Comparison of ENCODE assay signal across 17 mouse cellular contexts in genomic region chr17:62248011-62248410, GRCm38 (mm10).
"Had no signal": no experiment of that assay in that cellular context is flagged by ENCODE, and none has a peak within 500 bp of the region (broad histone marks: within the 10 kb centered on the region; RNA-seq: fewer than 3 reads in every experiment).

No protein-coding gene starts in this region.

- H3K36me3 ChIP-seq: liver, embryonic 12.5 days; neural tube, embryonic 13.5 days; neural tube, embryonic 15.5 days had no signal

- H3K27me3 ChIP-seq: liver, embryonic 12.5 days; neural tube, embryonic 13.5 days; neural tube, embryonic 15.5 days had no signal

- H3K9me3 ChIP-seq: liver, embryonic 12.5 days; neural tube, embryonic 13.5 days; neural tube, embryonic 15.5 days had no signal

- H3K4me2 ChIP-seq: liver, embryonic 12.5 days; lung, embryonic 14.5 days; neural tube, embryonic 13.5 days; neural tube, embryonic 15.5 days had no signal

- H3K27ac ChIP-seq: liver, embryonic 12.5 days; liver, embryonic 14.5 days; neural tube, embryonic 13.5 days; neural tube, embryonic 15.5 days had no signal

- H3K9ac ChIP-seq: liver, embryonic 12.5 days; liver, embryonic 14.5 days; lung, embryonic 14.5 days; neural tube, embryonic 13.5 days; neural tube, embryonic 15.5 days had no signal

- DNase-seq: lung, adult 18-20 months; lung, embryonic 14.5 days; lung, postnatal 10 days; lung, postnatal 4 days; retina, postnatal 1 day; right cerebral cortex, adult 18-20 months; right cerebral cortex, postnatal 25 days; right cerebral cortex, postnatal 4 days; spleen, adult 18-20 months; thymus, adult 18-20 months; thymus, postnatal 14 days; thymus, postnatal 36 days had no signal

- H3K4me1 ChIP-seq: liver, embryonic 12.5 days; neural tube, embryonic 13.5 days; neural tube, embryonic 15.5 days had no signal

- ATAC-seq: liver, embryonic 12.5 days had no signal

- H3K4me3 ChIP-seq: liver, embryonic 12.5 days; myocyte; neural tube, embryonic 13.5 days; neural tube, embryonic 15.5 days had no signal
